In genomic region chr6:28218386-28218785, GRCm38 (mm10) we compare ENCODE assay signal across 16 mouse cellular contexts.
DNase-seq lines count a peak whose midpoint lies in the region; ATAC-seq lines count a peak whose summit lies in the region.
"Had no signal": no experiment of that assay in that cellular context is flagged by ENCODE, and none has a peak within 500 bp of the region (broad histone marks: within the 10 kb centered on the region; RNA-seq: fewer than 3 reads in every experiment).

No protein-coding gene starts in this region.

- peak; percentile 65; the same call in 1 of the 2 replicates for ATAC-seq in cerebellum, adult (ENCODE audit: insufficient number of reproducible peaks, low FRiP score, low TSS enrichment)
- ATAC-seq: CD4-positive, CD25-positive, alpha-beta regulatory T cell, adult 4 months; forebrain, embryonic 16.5 days; intestine, postnatal 0 days had no signal

- DNase-seq in cerebellum, postnatal 4 days (ENCODE audit: low spot score in 2 of 2), result no peak
- DNase-seq in cerebellum, adult 11-12 months, result peak; percentile 61
- DNase-seq in cerebellum, adult 9-10 months, result peak; percentile 70
- DNase-seq in cerebellum, postnatal 25 days, result peak; percentile 53 to 63
- no peak for DNase-seq in urinary bladder, adult 2 months (ENCODE audit: low spot score)
- DNase-seq in Muller cell, postnatal 12 days (ENCODE audit: inconsistent ontology term), result no peak
- no peak for DNase-seq in urinary bladder, adult 18-20 months (ENCODE audit: low spot score in 2 of 2)
- DNase-seq: adrenal gland, postnatal 10 days; B cell, adult 2 months; gastrocnemius, postnatal 14 days; heart, postnatal 36 days; kidney, adult 8-10 months had no signal

Comparison
In these comparisons a context has a peak if more than half of its experiments do, and no peak if none do; other contexts are left out.
1. DNase-seq: peak in cerebellum, adult 11-12 months (single experiment), cerebellum, adult 9-10 months (single experiment) and cerebellum, postnatal 25 days (2 of 2); none in cerebellum, postnatal 4 days (0 of 2), urinary bladder, adult 2 months (single experiment), Muller cell, postnatal 12 days (single experiment) and urinary bladder, adult 18-20 months (0 of 2).